Mouse (Mus musculus) C2C12 (cell line): Measurements from ENCODE around the gene Socs3. TPM values are rescaled to one million over a fixed set of nuclear protein-coding genes. Genes with fewer than 3 reads are reported as not detected.

Source experiments
- H3K27me3 ChIP-seq: one replicate; pipeline ENCODE4 v1.6.1; 2011; ENCODE audit not compliant: control insufficient read depth, insufficient read depth, insufficient read length
- H3K36me3 ChIP-seq: one replicate; pipeline ENCODE4 v1.6.1; 2011; ENCODE audit not compliant: control insufficient read depth, insufficient read depth
- H3K4me3 ChIP-seq: one replicate; pipeline ENCODE4 v1.5.1; 2011; ENCODE audit warnings: mild to moderate bottlenecking, control low read depth; ENCODE audit not compliant: poor library complexity, insufficient read depth, severe bottlenecking
- H3K79me2 ChIP-seq: one replicate; pipeline ENCODE4 v1.6.1; 2011; ENCODE audit not compliant: control insufficient read depth, insufficient read depth
- H3K79me3 ChIP-seq: one replicate; pipeline ENCODE4 v1.6.1; 2011; ENCODE audit warnings: low read depth, control low read depth
- H3ac ChIP-seq: one replicate; pipeline ENCODE3; 2011; ENCODE audit warnings: low read depth; ENCODE audit not compliant: control insufficient read depth, insufficient read length
- CEBPB ChIP-seq: IDR thresholded peaks from one replicate; pipeline ENCODE4 v1.6.1; 2011; ENCODE audit warnings: low read depth, mild to moderate bottlenecking, control low read depth, moderate library complexity
- CTCF ChIP-seq: IDR thresholded peaks from one replicate; pipeline ENCODE4 v1.5.1; 2011; ENCODE audit not compliant: control insufficient read depth, insufficient read depth, insufficient read length
- FOSL1 ChIP-seq: IDR thresholded peaks from one replicate; pipeline ENCODE4 v1.8.0; 2011; ENCODE audit warnings: mild to moderate bottlenecking, low read length; ENCODE audit not compliant: poor library complexity, insufficient read depth, severe bottlenecking
- MAX ChIP-seq: IDR thresholded peaks from one replicate; pipeline ENCODE4 v1.6.1; 2011; ENCODE audit warnings: mild to moderate bottlenecking, control low read depth
- MYOD1 ChIP-seq: IDR thresholded peaks from one replicate; pipeline ENCODE4 v1.6.1; 2011; ENCODE audit warnings: low read depth; ENCODE audit not compliant: control insufficient read depth, insufficient read length
- MYOG ChIP-seq: IDR thresholded peaks from one replicate; pipeline ENCODE4 v1.6.1; 2011; ENCODE audit not compliant: control insufficient read depth, insufficient read length; ENCODE audit errors: extremely low read depth
- USF1 ChIP-seq: IDR thresholded peaks from one replicate; pipeline ENCODE4 v1.6.1; 2011; ENCODE audit warnings: low read depth, mild to moderate bottlenecking, control low read depth, moderate library complexity
- polyA plus RNA-seq: library from polyadenylated mRNA; unstranded; fragments of >200 nt; fragmentation: generic; extraction: Trizol; gene quantifications from one replicate; pipeline ENCODE4 v1.2.1, GENCODE M21; 2012; ENCODE audit warnings: missing spikeins

Gene Socs3
- polyA plus RNA-seq, 1 experiment = 12.5 TPM

DNA sequence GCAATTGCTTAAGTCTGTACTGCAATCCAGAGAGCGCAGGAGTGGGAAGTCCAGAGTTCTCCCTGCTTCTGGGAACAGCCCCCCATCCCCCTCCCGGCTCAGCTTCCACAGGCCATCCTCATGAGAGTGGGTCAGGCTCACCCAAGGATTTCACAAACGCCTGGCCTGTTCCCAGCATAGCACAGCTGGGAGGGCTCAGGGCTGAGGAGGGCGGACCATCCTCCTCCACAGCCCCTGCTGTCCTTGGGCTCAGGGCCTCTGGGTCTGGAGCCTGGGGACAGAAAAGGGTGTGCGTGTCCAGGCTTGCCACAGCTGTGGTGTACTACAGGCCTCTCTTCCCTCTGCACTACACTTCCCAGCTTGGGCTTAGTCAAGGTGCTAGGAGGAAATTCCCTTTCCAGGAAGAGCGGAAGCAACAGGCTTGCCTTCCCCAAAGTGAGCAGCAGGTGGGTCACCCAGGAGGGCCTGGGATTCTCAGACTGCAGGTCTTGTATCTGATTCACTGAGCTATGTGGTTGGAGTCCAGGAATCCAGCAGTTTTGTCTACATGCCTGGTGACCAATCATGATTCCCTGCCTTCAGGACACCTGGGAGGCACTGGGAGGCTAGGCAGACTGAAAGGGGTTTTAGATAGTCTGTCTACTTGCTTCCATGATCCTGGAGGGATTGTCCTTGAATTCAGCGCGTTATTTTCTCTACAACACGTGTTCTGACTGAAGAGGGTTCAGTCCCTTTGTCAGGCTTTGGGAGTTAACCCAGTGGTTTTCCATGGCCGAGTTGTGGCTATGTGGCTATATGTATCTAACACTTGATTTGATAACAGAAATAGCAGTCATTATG is 7.4 kb downstream of the Socs3 start:
- peaks cover 30% of the 10 kb centered on the region for H3K79me2 ChIP-seq
- no peak overlapping the region for H3K4me3 ChIP-seq
- H3K27me3 ChIP-seq = no peaks in the 10 kb centered on the region
- TF ChIP-seq CEBPB (no peak), USF1 (no peak), MAX (no peak), CTCF (no peak), FOSL1 (no peak), MYOD1 (no peak), MYOG (no peak)
- peaks cover 23% of the 10 kb centered on the region for H3K79me3 ChIP-seq
- no peak overlapping the region for H3ac ChIP-seq
- peaks cover 25% of the 10 kb centered on the region for H3K36me3 ChIP-seq

DNA sequence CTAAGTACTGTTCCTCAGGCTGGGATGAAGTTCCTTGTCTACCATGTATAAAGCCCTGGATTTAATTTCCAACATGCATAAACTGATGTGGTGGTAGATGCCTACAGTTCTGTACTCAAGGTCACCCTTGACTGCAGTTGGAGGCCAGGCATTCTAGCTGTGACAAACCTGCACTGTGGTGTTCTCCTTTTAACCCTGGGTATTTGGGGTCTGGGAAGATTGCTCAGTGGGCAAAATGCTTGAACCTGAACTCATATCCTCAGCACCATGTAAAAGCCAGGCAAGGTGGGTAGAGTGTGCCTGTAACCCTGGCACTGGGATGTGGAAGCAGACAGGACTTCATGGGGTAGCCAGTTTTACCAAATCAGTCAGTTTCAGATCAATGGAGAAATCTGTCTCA is 9.2 kb downstream of the Socs3 start:
- Histone ChIP-seq H3K27me3 (no peaks in the 10 kb centered on the region), H3K79me3 (peaks cover 5% of the 10 kb centered on the region), H3ac (no peak overlapping the region), H3K79me2 (peaks cover 11% of the 10 kb centered on the region), H3K36me3 (peaks cover 7% of the 10 kb centered on the region), H3K4me3 (no peak overlapping the region)
- TF ChIP-seq CEBPB = no peak
- TF ChIP-seq CTCF = no peak
- no peak for TF ChIP-seq MYOG
- TF ChIP-seq MAX = no peak
- no peak for TF ChIP-seq FOSL1
- no peak for TF ChIP-seq USF1
- TF ChIP-seq MYOD1 = no peak

DNA sequence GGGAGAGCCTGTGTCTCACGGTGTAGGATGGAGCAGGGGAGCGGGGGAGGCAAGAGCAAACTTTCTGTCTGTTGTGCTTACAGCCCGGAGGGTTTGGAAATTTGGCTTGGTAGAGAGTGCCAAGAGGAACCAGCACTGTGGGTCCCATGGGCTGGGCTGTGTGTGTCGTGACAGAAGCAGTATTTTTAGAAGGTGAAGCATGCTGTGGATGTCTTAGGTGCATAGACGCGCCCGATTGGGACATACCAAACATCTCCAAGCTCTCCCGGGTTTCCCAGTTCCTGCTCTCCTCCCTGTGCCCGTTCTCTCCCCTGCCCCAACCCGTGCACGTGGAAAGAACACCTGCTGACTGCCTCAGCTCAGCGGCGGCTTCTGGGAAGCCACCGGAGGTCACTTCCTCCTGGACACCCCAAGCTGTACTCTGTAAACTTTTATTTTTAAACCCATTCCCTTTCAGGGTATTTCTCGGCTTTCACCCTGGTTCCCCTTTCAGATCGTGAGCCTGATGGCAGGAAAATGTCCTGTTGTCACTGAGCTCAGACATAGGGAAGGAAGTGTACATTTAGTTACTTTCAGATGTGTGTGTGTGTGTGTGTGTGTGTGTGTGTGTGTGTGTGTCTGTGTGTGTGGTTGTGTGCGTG is 10.0 kb downstream of the Socs3 start:
- no peak overlapping the region for H3K4me3 ChIP-seq
- H3K27me3 ChIP-seq = no peaks in the 10 kb centered on the region
- peaks cover 4% of the 10 kb centered on the region for H3K79me2 ChIP-seq
- no peaks in the 10 kb centered on the region for H3K36me3 ChIP-seq
- no peak overlapping the region for H3ac ChIP-seq
- TF ChIP-seq MAX (no peak), CEBPB (no peak), MYOG (no peak), USF1 (no peak), FOSL1 (no peak), CTCF (no peak), MYOD1 (no peak)
- H3K79me3 ChIP-seq = no peaks in the 10 kb centered on the region

DNA sequence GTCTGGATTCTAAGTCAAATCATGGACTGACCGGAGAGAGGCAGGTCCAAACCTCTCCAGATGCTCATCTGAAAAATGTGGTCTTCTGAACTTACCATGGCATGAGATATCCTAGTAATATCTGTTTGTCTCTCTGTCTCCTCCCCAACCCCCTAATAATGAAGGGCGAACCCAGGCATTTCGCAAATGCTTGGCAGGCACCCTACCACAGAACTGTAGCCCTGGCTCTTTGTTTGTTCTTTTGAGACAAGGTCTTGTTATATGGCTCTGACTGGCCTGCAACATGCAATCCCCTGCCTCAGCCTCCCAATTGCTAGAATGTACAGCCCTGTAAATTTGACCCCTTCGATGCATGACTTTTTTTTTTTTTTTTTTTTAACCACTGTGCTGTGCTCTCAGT is 10.7 kb downstream of the Socs3 start:
- Histone ChIP-seq H3K4me3 (no peak overlapping the region), H3ac (no peak overlapping the region), H3K27me3 (no peaks in the 10 kb centered on the region), H3K79me3 (no peaks in the 10 kb centered on the region), H3K79me2 (no peaks in the 10 kb centered on the region), H3K36me3 (no peaks in the 10 kb centered on the region)
- TF ChIP-seq MAX (no peak), CTCF (no peak), MYOG (no peak), CEBPB (no peak), MYOD1 (no peak), USF1 (no peak), FOSL1 (no peak)

DNA sequence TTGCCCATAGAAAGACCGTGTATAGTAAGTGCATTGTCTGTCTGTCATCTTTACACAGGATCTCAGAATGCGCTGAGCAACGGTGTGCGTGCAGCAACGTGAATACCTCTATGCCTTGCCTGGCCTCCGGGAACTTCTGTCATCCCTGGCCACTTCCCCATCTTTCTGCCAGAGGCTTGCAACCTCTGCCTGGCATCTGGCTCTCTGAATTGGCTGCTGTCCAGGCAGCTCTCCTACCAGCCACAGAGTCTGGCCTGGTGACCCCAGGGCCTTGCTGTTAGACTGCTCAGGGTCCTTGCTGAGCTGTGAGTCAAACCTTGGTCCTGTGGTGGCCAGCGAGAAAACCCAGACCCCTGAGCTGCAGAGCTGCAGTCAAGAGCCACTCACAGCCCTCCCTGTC is 11.7 kb downstream of the Socs3 start:
- Histone ChIP-seq H3K79me3 (no peaks in the 10 kb centered on the region), H3K79me2 (no peaks in the 10 kb centered on the region), H3ac (no peak overlapping the region), H3K27me3 (no peaks in the 10 kb centered on the region), H3K4me3 (no peak overlapping the region), H3K36me3 (no peaks in the 10 kb centered on the region)
- TF ChIP-seq CEBPB = no peak
- no peak for TF ChIP-seq MYOD1
- no peak for TF ChIP-seq MYOG
- TF ChIP-seq USF1 = no peak
- no peak for TF ChIP-seq FOSL1
- no peak for TF ChIP-seq MAX
- no peak for TF ChIP-seq CTCF
